Mouse (Mus musculus) kidney, postnatal 0 days (tissue): ENCODE results near the gene Agpat3. TPM values are rescaled to one million over a fixed set of nuclear protein-coding genes. Genes with fewer than 3 reads are reported as not detected.

Experiments used
- ATAC-seq: fragments of 200-750 bp; cut with Nextera tagmentation; replicated peaks from 2 replicates; pipeline ENCODE4 v1.8.0; 2017; ENCODE audit warnings: low read depth, moderate number of reproducible peaks, moderate TSS enrichment, moderate library complexity; ENCODE audit not compliant: low FRiP score
- DNase-seq: peaks from one replicate; pipeline ENCODE4 v3.0.0-alpha.2; 2016; ENCODE audit warnings: low spot score
- H3K27ac ChIP-seq: fragments of 300-500 bp; sonication (generic); 2 replicates; pipeline ENCODE4 v1.5.1; 2014; ENCODE audit warnings: mild to moderate bottlenecking
- H3K27me3 ChIP-seq: fragments of 300-500 bp; sonication (generic); 2 replicates; pipeline ENCODE4 v1.6.1; 2014; ENCODE audit warnings: low read length, mixed read lengths; ENCODE audit not compliant: insufficient read depth
- H3K36me3 ChIP-seq: fragments of 300-500 bp; sonication (generic); 2 replicates; pipeline ENCODE4 v1.6.1; 2014; ENCODE audit warnings: low read length, mixed read lengths; ENCODE audit not compliant: insufficient read depth
- H3K4me1 ChIP-seq: fragments of 300-500 bp; sonication (generic); replicated peaks from 2 replicates; pipeline ENCODE4 v1.6.1; 2014; ENCODE audit warnings: antibody characterized with exemption, low read length, mixed read lengths; ENCODE audit not compliant: insufficient read depth
- H3K4me2 ChIP-seq: fragments of 300-500 bp; sonication (generic); 2 replicates; pipeline ENCODE4 v1.6.1; 2014; ENCODE audit warnings: mild to moderate bottlenecking, low read length, moderate library complexity, mixed read lengths
- H3K4me3 ChIP-seq: fragments of 300-500 bp; sonication (generic); replicated peaks from 2 replicates; pipeline ENCODE4 v1.5.1; 2014; ENCODE audit warnings: low read depth, low read length
- H3K9ac ChIP-seq: fragments of 300-500 bp; sonication (generic); 2 replicates; pipeline ENCODE4 v1.6.1; 2014; ENCODE audit warnings: low read depth, low read length
- H3K9me3 ChIP-seq: fragments of 300-500 bp; sonication (generic); replicated peaks from 2 replicates; pipeline ENCODE4 v1.6.1; 2016; ENCODE audit warnings: low read length, inconsistent platforms, mixed read lengths
- CTCF ChIP-seq: IDR thresholded peaks from 2 replicates; pipeline ENCODE4 v1.5.1; 2016; ENCODE audit warnings: antibody characterized with exemption, low read depth, mild to moderate bottlenecking, moderate library complexity
- WGBS: fragments of 180-500 bp; shearing (Covaris S2); extraction: QIAGEN DNeasy Blood & Tissue Kit; methylation state at CpG from one replicate; pipeline ENCODE4 v1.1.7; 2014; 5-methylcytosine and 5-hydroxymethylcytosine counted together
- polyA plus RNA-seq: library from polyadenylated mRNA; unstranded; fragments of >200 nt; fragmentation: Nextera tagmentation; extraction: Ambion mirVana; gene quantifications from 2 replicates; pipeline ENCODE4 v1.2.1, GENCODE M21; 2015

The Agpat3 gene
- polyA plus RNA-seq, 1 experiment from 2014 or later = 144 TPM

- H3K27me3 ChIP-seq = no peaks in the 10 kb centered on the region
- H3K4me3 ChIP-seq = no peak overlapping the region
- no peak overlapping the region for H3K4me2 ChIP-seq
- no peak overlapping the region for H3K27ac ChIP-seq
- H3K9ac ChIP-seq = no peak overlapping the region
- DNase-seq (no peak), ATAC-seq (no peak)
- H3K4me1 ChIP-seq = peaks cover 33% of the 10 kb centered on the region; the same call in 1 of the 2 replicates
- no peaks in the 10 kb centered on the region for H3K36me3 ChIP-seq
- TF ChIP-seq CTCF = no peak
- H3K9me3 ChIP-seq = no peaks in the 10 kb centered on the region
- WGBS = 75% methylated on average over 5 of the region's 5 CpGs
These were observed 4.1 kb downstream of the Agpat3 start for GRCm38 (mm10) chr10:78348211-78348610.

GRCm38 (mm10) chr10:78347486-78347885, 4.8 kb downstream of the Agpat3 start:
- WGBS = 63% methylated on average over 6 of the region's 6 CpGs
- H3K9ac ChIP-seq = no peak overlapping the region
- TF ChIP-seq CTCF = no peak
- no peaks in the 10 kb centered on the region for H3K9me3 ChIP-seq
- no peak overlapping the region for H3K27ac ChIP-seq
- H3K4me3 ChIP-seq = no peak overlapping the region
- H3K36me3 ChIP-seq = no peaks in the 10 kb centered on the region; the same call in 1 of the 2 replicates
- peaks cover 26% of the 10 kb centered on the region; the same call in 1 of the 2 replicates for H3K4me1 ChIP-seq
- H3K27me3 ChIP-seq = no peaks in the 10 kb centered on the region
- ATAC-seq (peak; percentile 31), DNase-seq (no peak)
- no peak overlapping the region for H3K4me2 ChIP-seq

- DNase-seq = no peak
- 89% methylated on average over 2 of the region's 2 CpGs for WGBS
- no peaks in the 10 kb centered on the region for H3K9me3 ChIP-seq
- no peak overlapping the region for H3K27ac ChIP-seq
- no peaks in the 10 kb centered on the region; the same call in 1 of the 2 replicates for H3K36me3 ChIP-seq
- no peak overlapping the region for H3K4me3 ChIP-seq
- no peak overlapping the region for H3K4me2 ChIP-seq
- no peak for TF ChIP-seq CTCF
- H3K9ac ChIP-seq = no peak overlapping the region
- no peak for ATAC-seq
- no peaks in the 10 kb centered on the region for H3K27me3 ChIP-seq
- H3K4me1 ChIP-seq = peaks cover 17% of the 10 kb centered on the region; the same call in 1 of the 2 replicates
These were observed 6.8 kb downstream of the Agpat3 start for GRCm38 (mm10) chr10:78345466-78345865.

GRCm38 (mm10) chr10:78342091-78342490, 10.2 kb downstream of the Agpat3 start:
- H3K4me1 ChIP-seq = peaks cover 11% of the 10 kb centered on the region; the same call in 1 of the 2 replicates
- no peak overlapping the region for H3K9ac ChIP-seq
- no peak for ATAC-seq
- no peak overlapping the region for H3K4me3 ChIP-seq
- H3K9me3 ChIP-seq = no peaks in the 10 kb centered on the region
- 90% methylated on average over 1 of the region's 1 CpGs for WGBS
- no peak for TF ChIP-seq CTCF
- no peak for DNase-seq
- no peak overlapping the region for H3K27ac ChIP-seq
- H3K36me3 ChIP-seq = no peaks in the 10 kb centered on the region; the same call in 1 of the 2 replicates
- H3K4me2 ChIP-seq = no peak overlapping the region
- H3K27me3 ChIP-seq = no peaks in the 10 kb centered on the region

- Histone ChIP-seq H3K9ac (no peak overlapping the region), H3K4me1 (peaks cover 7% of the 10 kb centered on the region; the same call in 1 of the 2 replicates), H3K27ac (0 out of 2 replicates have a peak overlapping the region, but pooled peaks have one; percentile 25), H3K27me3 (no peaks in the 10 kb centered on the region), H3K4me3 (no peak overlapping the region), H3K36me3 (no peaks in the 10 kb centered on the region; the same call in 1 of the 2 replicates), H3K4me2 (no peak overlapping the region), H3K9me3 (no peaks in the 10 kb centered on the region)
- peak; percentile 58 for DNase-seq
- 41% methylated on average over 5 of the region's 5 CpGs for WGBS
- no peak for ATAC-seq
- TF ChIP-seq CTCF = no peak
These were observed 14.1 kb downstream of the Agpat3 start for GRCm38 (mm10) chr10:78338180-78338579.

- peak overlapping the region; percentile 25; the same call in 1 of the 2 replicates for H3K27ac ChIP-seq
- no peak overlapping the region for H3K4me3 ChIP-seq
- H3K9me3 ChIP-seq = no peaks in the 10 kb centered on the region
- no peak for DNase-seq
- no peak overlapping the region for H3K9ac ChIP-seq
- H3K4me2 ChIP-seq = no peak overlapping the region
- ATAC-seq = no peak
- no peaks in the 10 kb centered on the region for H3K36me3 ChIP-seq
- WGBS = 53% methylated on average over 6 of the region's 6 CpGs
- H3K27me3 ChIP-seq = no peaks in the 10 kb centered on the region
- no peak for TF ChIP-seq CTCF
- peaks cover 7% of the 10 kb centered on the region; the same call in 1 of the 2 replicates for H3K4me1 ChIP-seq
These were observed 17.2 kb downstream of the Agpat3 start for GRCm38 (mm10) chr10:78334923-78335561.

- ATAC-seq = no peak
- no peak overlapping the region for H3K4me3 ChIP-seq
These were observed 20.7 kb downstream of the Agpat3 start for GRCm38 (mm10) chr10:78331577-78331976.

More at GRCm38 (mm10) chr10:78331577-78331976, 20.7 kb downstream of the Agpat3 start:
- Histone ChIP-seq H3K36me3 (no peaks in the 10 kb centered on the region; the same call in 1 of the 2 replicates), H3K9me3 (no peaks in the 10 kb centered on the region), H3K4me1 (no peaks in the 10 kb centered on the region), H3K27me3 (no peaks in the 10 kb centered on the region), H3K4me2 (no peak overlapping the region), H3K27ac (no peak overlapping the region), H3K9ac (no peak overlapping the region)
- no peak for TF ChIP-seq CTCF
- 86% methylated on average over 5 of the region's 5 CpGs for WGBS
- no peak for DNase-seq
